Mouse (Mus musculus) CH12.LX (cell line): ENCODE measurements around the gene B4galt1. TPM values are rescaled to one million over a fixed set of nuclear protein-coding genes. Genes with fewer than 3 reads are reported as not detected.

ENCODE experiments used
- DNase-seq: peaks from one replicate; pipeline ENCODE4 v3.0.0-alpha.2; 2013; ENCODE audit errors: extremely low read depth
- H3K27ac ChIP-seq: 2 replicates; pipeline ENCODE4 v1.5.1; 2012; ENCODE audit warnings: low read depth, mild to moderate bottlenecking, control low read depth, moderate library complexity; ENCODE audit not compliant: insufficient read depth
- H3K27me3 ChIP-seq: replicated peaks from 2 replicates; pipeline ENCODE3; 2012; ENCODE audit warnings: inconsistent platforms
- H3K36me3 ChIP-seq, 2 experiments: replicated peaks in 1 of 2; 2 replicates each; pipeline versions ENCODE3 to v1.6.1; 2012; ENCODE audit warnings: inconsistent platforms in 1 of 2, low read length in 1 of 2, mild to moderate bottlenecking in 1 of 2, mixed read lengths in 1 of 2, moderate library complexity in 1 of 2; ENCODE audit not compliant: control insufficient read depth in 1 of 2, insufficient read depth in 1 of 2
- H3K4me1 ChIP-seq, 2 experiments: 2 replicates each; pipeline ENCODE4 v1.6.1; 2012; ENCODE audit warnings: inconsistent platforms in 1 of 2, moderate library complexity in 1 of 2; ENCODE audit not compliant: insufficient read depth in 2 of 2, control insufficient read depth in 1 of 2
- H3K4me2 ChIP-seq: 2 replicates; pipeline ENCODE4 v1.6.1; 2012; ENCODE audit warnings: low read depth, mild to moderate bottlenecking, control low read depth; ENCODE audit not compliant: poor library complexity, insufficient read depth, severe bottlenecking
- H3K4me3 ChIP-seq, 3 experiments: fragments of 150-350 bp in 1 of 3; sonication (generic) in 1 of 3; replicated peaks in 1 of 3; 2 replicates each; pipeline versions ENCODE3 to v1.5.1; 2011 to 2012; ENCODE audit warnings: low read depth in 2 of 3, low read length in 2 of 3, mild to moderate bottlenecking in 2 of 3, moderate library complexity in 2 of 3, control low read depth in 1 of 3, improper control_type of control experiment in 1 of 3, inconsistent platforms in 1 of 3, mixed read lengths in 1 of 3; ENCODE audit not compliant: poor library complexity in 1 of 3
- H3K79me2 ChIP-seq: replicated peaks from 2 replicates; pipeline ENCODE4 v1.6.1; 2012; ENCODE audit warnings: mild to moderate bottlenecking, moderate library complexity; ENCODE audit not compliant: control insufficient read depth, poor library complexity, insufficient read depth, severe bottlenecking; ENCODE audit errors: extremely low read depth
- H3K9ac ChIP-seq: 2 replicates; pipeline ENCODE4 v1.6.1; 2012; ENCODE audit warnings: low read depth, mild to moderate bottlenecking, control low read depth, moderate library complexity; ENCODE audit not compliant: insufficient read depth
- H3K9me3 ChIP-seq: replicated peaks from 2 replicates; pipeline ENCODE3; 2012; ENCODE audit warnings: low read length, inconsistent platforms, mixed read lengths
- BHLHE40 ChIP-seq: IDR thresholded peaks from 2 replicates; pipeline ENCODE4 v1.6.1; 2011; ENCODE audit warnings: mild to moderate bottlenecking, low read depth, low read length, improper control_type of control experiment
- CTCF ChIP-seq, 2 experiments: IDR thresholded peaks in 1 of 2; conservative IDR thresholded peaks in 1 of 2; 2 replicates each; pipeline ENCODE4 v1.5.1; 2011 to 2012; ENCODE audit warnings: low read depth in 2 of 2, low read length in 2 of 2, improper control_type of control experiment in 1 of 2, inconsistent platforms in 1 of 2, mild to moderate bottlenecking in 1 of 2, moderate library complexity in 1 of 2
- E2F4 ChIP-seq: IDR thresholded peaks from 2 replicates; pipeline ENCODE4 v1.6.1; 2011; ENCODE audit warnings: low read depth, low read length, improper control_type of control experiment; ENCODE audit not compliant: insufficient replicate concordance
- EP300 ChIP-seq: IDR thresholded peaks from 2 replicates; pipeline ENCODE4 v1.6.1; 2011; ENCODE audit warnings: low read length, improper control_type of control experiment
- IRF4 ChIP-seq: IDR thresholded peaks from 2 replicates; pipeline ENCODE4 v1.6.1; 2014; ENCODE audit warnings: low read depth, mild to moderate bottlenecking, inconsistent platforms, low read length, improper control_type of control experiment
- JUN ChIP-seq: IDR thresholded peaks from 2 replicates; pipeline ENCODE4 v1.6.1; 2011; ENCODE audit warnings: low read depth, mild to moderate bottlenecking, low read length, improper control_type of control experiment, moderate library complexity; ENCODE audit not compliant: insufficient read depth
- JUND ChIP-seq: conservative IDR thresholded peaks from 2 replicates; pipeline ENCODE4 v1.6.1; 2011; ENCODE audit warnings: low read depth, low read length, improper control_type of control experiment
- MAZ ChIP-seq: IDR thresholded peaks from 2 replicates; pipeline ENCODE4 v1.6.1; 2012; ENCODE audit warnings: low read depth, mild to moderate bottlenecking, inconsistent platforms, low read length, improper control_type of control experiment, moderate library complexity
- MEF2A ChIP-seq: IDR thresholded peaks from 2 replicates; pipeline ENCODE4 v1.6.1; 2014; ENCODE audit warnings: low read depth, mild to moderate bottlenecking, inconsistent platforms, low read length, improper control_type of control experiment, borderline replicate concordance
- MXI1 ChIP-seq: IDR thresholded peaks from 2 replicates; pipeline ENCODE4 v1.6.1; 2011; ENCODE audit warnings: mild to moderate bottlenecking, low read depth, low read length, improper control_type of control experiment
- PAX5 ChIP-seq: IDR thresholded peaks from 2 replicates; pipeline ENCODE4 v1.6.1; 2012; ENCODE audit warnings: low read length, inconsistent platforms, mixed read lengths
- POLR2AphosphoS2 ChIP-seq: IDR thresholded peaks from 2 replicates; pipeline ENCODE4 v1.6.1; 2011; ENCODE audit warnings: low read depth, low read length, improper control_type of control experiment
- RCOR1 ChIP-seq: conservative IDR thresholded peaks from 2 replicates; pipeline ENCODE4 v1.6.1; 2012; ENCODE audit warnings: low read depth, mild to moderate bottlenecking, inconsistent platforms, low read length, improper control_type of control experiment
- TCF12 ChIP-seq: IDR thresholded peaks from 2 replicates; pipeline ENCODE4 v1.6.1; 2014; ENCODE audit warnings: low read depth, mild to moderate bottlenecking, inconsistent platforms, low read length, improper control_type of control experiment
- UBTF ChIP-seq: IDR thresholded peaks from 2 replicates; pipeline ENCODE4 v1.6.1; 2012; ENCODE audit warnings: low read depth, mild to moderate bottlenecking, inconsistent platforms, low read length, improper control_type of control experiment, moderate library complexity
- USF2 ChIP-seq: conservative IDR thresholded peaks from 2 replicates; pipeline ENCODE4 v1.6.1; 2011; ENCODE audit warnings: low read depth, low read length, improper control_type of control experiment
- dilution Hi-C: fragments of 300-500 bp; cut with MboI; formaldehyde crosslinking; loops from 2 replicates; pipeline ENCODE4 v1.14.3; 2020; ENCODE audit warnings: low sequenced_read_pairs; ENCODE audit not compliant: extremely low pct_unique_long_range_greater_than_20kb, extremely low pct_ligation_motif_present
- in situ Hi-C: fragments of 300-500 bp; cut with MboI; formaldehyde crosslinking; loops from 3 replicates; pipeline ENCODE4 v1.14.3; 2019; ENCODE audit warnings: low sequenced_read_pairs, low pct_ligation_motif_present, low pct_unique_long_range_greater_than_20kb, mixed read lengths
- polyA plus RNA-seq: library from polyadenylated mRNA; unstranded; fragments of >175 nt; gene quantifications from 2 replicates; pipeline ENCODE4 v1.2.1, GENCODE M21; 2012; ENCODE audit warnings: low read depth; ENCODE audit not compliant: insufficient read length
- total RNA-seq, 2 experiments: library from RNA; depleted of rRNA; stranded (reverse); fragments of 300-350 nt in 1 of 2; fragments of >200 nt in 1 of 2; gene quantifications; 2 replicates each; pipeline ENCODE4 v1.2.3; 2012 to 2014

Gene B4galt1
- total and polyA plus RNA-seq, 3 experiments, result 46.6 to 80.2 (median 66.6) TPM

- no peak for TF ChIP-seq JUN
- TF ChIP-seq PAX5, result no peak
- no peak for TF ChIP-seq MEF2A
- TF ChIP-seq CTCF (conservative IDR thresholded peaks at IDR 0.05 in 1 of 2, IDR thresholded peaks at IDR 0.05 in 1 of 2; ENCODE audit: low read depth in 2 of 2, low read length in 2 of 2), result no peak
- TF ChIP-seq MXI1, result no peak
- no peak for TF ChIP-seq MAZ
- no peak for TF ChIP-seq IRF4
- no peak for TF ChIP-seq USF2
- TF ChIP-seq TCF12, result no peak
- TF ChIP-seq E2F4, result no peak
- TF ChIP-seq JUND, result no peak
- H3K36me3 ChIP-seq, result no peaks in the 10 kb centered on the region
- DNase-seq, result no peak
- H3K9ac ChIP-seq, result no peak overlapping the region
- no peaks in the 10 kb centered on the region for H3K9me3 ChIP-seq
- H3K27ac ChIP-seq, result no peak overlapping the region
- no peaks in the 10 kb centered on the region for H3K27me3 ChIP-seq
- H3K4me3 ChIP-seq, result no peak overlapping the region
- peaks cover 0 to 4% of the 10 kb centered on the region in 2 experiments; a peak in 1 of 4 replicates for H3K4me1 ChIP-seq
- in situ Hi-C loops, result no loop called here
- dilution Hi-C loops, result no loop called here
- no peaks in the 10 kb centered on the region for H3K79me2 ChIP-seq
- H3K4me2 ChIP-seq, result no peak overlapping the region
These were observed 35.0 kb upstream of the B4galt1 start for GRCm38 (mm10) chr4:40888839-40889238.

DNA sequence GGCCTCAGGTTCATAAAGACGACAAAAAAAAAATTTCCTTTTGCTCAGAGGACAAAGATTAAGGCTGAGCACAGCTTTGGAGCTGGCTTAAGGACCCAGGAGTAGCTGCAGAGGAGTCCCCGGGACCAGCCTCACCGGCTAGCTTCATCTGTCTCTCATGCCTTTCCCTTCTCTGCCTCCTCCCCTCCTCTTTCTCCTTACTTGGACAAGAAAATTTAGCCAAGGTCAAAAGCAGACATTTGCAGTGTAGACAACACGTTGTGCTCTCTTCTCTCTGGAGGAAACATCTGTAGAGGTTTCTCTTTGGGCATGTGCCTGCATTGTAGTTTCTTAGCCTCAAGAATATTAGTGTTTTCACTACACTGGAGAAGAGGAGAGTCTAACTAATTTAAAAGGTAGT, 32.1 kb upstream of the B4galt1 start:
- no peak for DNase-seq
- Histone ChIP-seq H3K27me3 (no peaks in the 10 kb centered on the region), H3K27ac (no peak overlapping the region), H3K36me3 (no peaks in the 10 kb centered on the region), H3K79me2 (no peaks in the 10 kb centered on the region), H3K9ac (no peak overlapping the region), H3K4me3 (no peak overlapping the region), H3K9me3 (no peaks in the 10 kb centered on the region), H3K4me2 (no peak overlapping the region), H3K4me1 (peaks cover 7 to 17% of the 10 kb centered on the region in 2 experiments; a peak in 3 of 4 replicates)
- dilution Hi-C loops (no loop called here), in situ Hi-C loops (no loop called here)
- TF ChIP-seq POLR2AphosphoS2, result no peak
- TF ChIP-seq RCOR1, result no peak

DNA sequence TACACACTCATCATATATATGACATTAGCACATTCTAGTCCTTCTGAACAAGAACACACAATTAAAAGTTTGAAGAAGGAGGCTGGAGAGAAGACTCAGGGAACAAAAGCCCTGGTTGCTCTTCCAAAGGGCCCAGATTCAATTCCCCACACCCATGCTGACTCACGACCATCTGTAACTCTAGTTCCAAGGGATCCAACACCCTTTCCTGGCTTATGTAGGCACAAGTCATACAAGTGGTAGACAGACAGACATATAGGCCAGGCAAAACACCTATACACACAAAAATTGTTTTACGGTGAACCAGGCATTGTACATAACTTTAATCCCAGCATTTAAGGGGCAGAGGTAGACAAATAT, 31.3 kb upstream of the B4galt1 start:
- no peak for DNase-seq
- TF ChIP-seq EP300 (no peak), MEF2A (no peak), PAX5 (no peak), E2F4 (no peak), IRF4 (no peak), JUN (no peak), UBTF (no peak), BHLHE40 (no peak), POLR2AphosphoS2 (no peak), MXI1 (no peak)
- Histone ChIP-seq H3K4me3 (no peak overlapping the region), H3K36me3 (no peaks in the 10 kb centered on the region), H3K4me2 (no peak overlapping the region), H3K79me2 (no peaks in the 10 kb centered on the region), H3K27ac (no peak overlapping the region), H3K9ac (no peak overlapping the region), H3K4me1 (peaks cover 7 to 17% of the 10 kb centered on the region in 2 experiments; a peak in 3 of 4 replicates), H3K27me3 (no peaks in the 10 kb centered on the region), H3K9me3 (no peaks in the 10 kb centered on the region)
- in situ Hi-C loops (no loop called here), dilution Hi-C loops (no loop called here)
